Mouse (Mus musculus) stomach, postnatal 0 days (tissue): ENCODE results near the gene Adh4. TPM values are rescaled to one million over a fixed set of nuclear protein-coding genes. Genes with fewer than 3 reads are reported as not detected.
A peak's percentile ranks its signal among the peaks of the same experiment; 100 is the strongest.
"Not testable (repeated sequence)": the region's sequence is repeated elsewhere in the genome, so short reads cannot be mapped to it uniquely, and the experiment has no call there.

ENCODE experiments used
- ATAC-seq: fragments of 200-750 bp; cut with Nextera tagmentation; 2 replicates; pipeline ENCODE4 v1.8.0; 2017; ENCODE audit not compliant: low FRiP score, low TSS enrichment
- DNase-seq: peaks from one replicate; pipeline ENCODE4 v3.0.0-alpha.2; 2016; ENCODE audit warnings: low spot score
- H3K27ac ChIP-seq: fragments of 300-500 bp; sonication (generic); replicated peaks from 2 replicates; pipeline ENCODE4 v1.5.1; 2014; ENCODE audit warnings: mild to moderate bottlenecking, control low read depth
- H3K27me3 ChIP-seq: fragments of 300-500 bp; sonication (generic); 2 replicates; pipeline ENCODE4 v1.6.1; 2014; ENCODE audit warnings: low read length; ENCODE audit not compliant: control insufficient read depth, insufficient read depth
- H3K36me3 ChIP-seq: fragments of 300-500 bp; sonication (generic); 2 replicates; pipeline ENCODE4 v1.6.1; 2014; ENCODE audit warnings: low read length, mixed read lengths; ENCODE audit not compliant: control insufficient read depth, insufficient read depth
- H3K4me1 ChIP-seq: fragments of 300-500 bp; sonication (generic); replicated peaks from 2 replicates; pipeline ENCODE4 v1.6.1; 2014; ENCODE audit warnings: antibody characterized with exemption; ENCODE audit not compliant: control insufficient read depth, insufficient read depth
- H3K4me2 ChIP-seq: fragments of 300-500 bp; sonication (generic); replicated peaks from 2 replicates; pipeline ENCODE4 v1.6.1; 2014; ENCODE audit warnings: low read depth, mild to moderate bottlenecking, control low read depth, moderate library complexity
- H3K4me3 ChIP-seq: fragments of 300-500 bp; sonication (generic); 2 replicates; pipeline ENCODE4 v1.5.1; 2014; ENCODE audit warnings: low read depth, low read length, control low read depth
- H3K9ac ChIP-seq: fragments of 300-500 bp; sonication (generic); 2 replicates; pipeline ENCODE4 v1.6.1; 2014; ENCODE audit warnings: mild to moderate bottlenecking, low read length, control low read depth, mixed read lengths
- H3K9me3 ChIP-seq: fragments of 300-500 bp; sonication (generic); 2 replicates; pipeline ENCODE4 v1.6.1; 2016; ENCODE audit warnings: low read length; ENCODE audit not compliant: control insufficient read depth
- CTCF ChIP-seq: IDR thresholded peaks from 2 replicates; pipeline ENCODE4 v1.5.1; 2016; ENCODE audit warnings: antibody characterized with exemption, low read depth, mild to moderate bottlenecking, moderate library complexity
- EP300 ChIP-seq: optimal IDR thresholded peaks from 2 replicates; pipeline ENCODE3; 2016; ENCODE audit warnings: antibody characterized with exemption
- WGBS: fragments of 180-500 bp; shearing (Covaris S2); extraction: QIAGEN DNeasy Blood & Tissue Kit; methylation state at CpG from one replicate; pipeline ENCODE4 v1.1.7; 2014; 5-methylcytosine and 5-hydroxymethylcytosine counted together
- polyA plus RNA-seq: library from polyadenylated mRNA; unstranded; fragments of >200 nt; fragmentation: Nextera tagmentation; extraction: Ambion mirVana; gene quantifications from 2 replicates; pipeline ENCODE4 v1.2.1, GENCODE M21; 2015

Gene Adh4
- polyA plus RNA-seq, 1 experiment from 2014 or later, result not detected

- H3K4me2 ChIP-seq, result no peak overlapping the region
- TF ChIP-seq CTCF, result no peak
- no peak for TF ChIP-seq EP300
- H3K36me3 ChIP-seq, result peaks cover 36% of the 10 kb centered on the region
- H3K4me3 ChIP-seq, result no peak overlapping the region
- no peak overlapping the region for H3K9ac ChIP-seq
- H3K4me1 ChIP-seq, result no peaks in the 10 kb centered on the region
- no peaks in the 10 kb centered on the region for H3K27me3 ChIP-seq
- WGBS, result 91% methylated on average over 3 of the region's 3 CpGs
- no peak for DNase-seq
- H3K27ac ChIP-seq, result no peak overlapping the region
- ATAC-seq, result no peak
- no peaks in the 10 kb centered on the region for H3K9me3 ChIP-seq
Observed at GRCm38 (mm10) chr3:138461832-138462231, 46.6 kb downstream of the Adh4 start.

DNA sequence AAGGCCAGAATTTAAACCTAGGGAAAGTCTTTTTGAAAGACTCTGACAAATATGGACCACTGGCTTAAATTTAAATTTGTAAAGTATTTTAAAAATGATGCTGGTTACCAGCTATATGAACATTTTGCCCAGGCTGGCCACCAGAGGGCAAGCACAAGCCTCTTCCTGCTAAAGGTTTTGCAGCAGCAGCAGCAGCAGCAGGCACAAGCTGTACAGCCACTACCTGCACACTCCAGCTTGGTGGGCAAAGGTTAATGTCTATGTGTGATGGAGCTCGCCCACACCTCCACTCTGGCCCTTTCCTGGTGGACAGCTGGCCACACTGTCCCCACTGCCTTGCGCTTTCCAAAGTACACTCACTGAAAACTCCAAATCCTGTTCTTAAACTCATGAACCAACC lies 47.9 kb downstream of the Adh4 start:
- 53% methylated on average over 2 of the region's 2 CpGs for WGBS
- peak; percentile 80 for TF ChIP-seq CTCF
- no peak for TF ChIP-seq EP300
- Histone ChIP-seq H3K4me2 (no peak overlapping the region), H3K27me3 (no peaks in the 10 kb centered on the region), H3K4me3 (no peak overlapping the region), H3K9me3 (no peaks in the 10 kb centered on the region), H3K4me1 (no peaks in the 10 kb centered on the region), H3K27ac (no peak overlapping the region), H3K9ac (no peak overlapping the region), H3K36me3 (peaks cover 35% of the 10 kb centered on the region)
- ATAC-seq (peak; percentile 65; the same call in 1 of the 2 replicates), DNase-seq (peak; percentile 70)

- TF ChIP-seq CTCF, result no peak
- TF ChIP-seq EP300, result no peak
- H3K27ac ChIP-seq, result no peak overlapping the region
- 67% methylated on average over 6 of the region's 6 CpGs for WGBS
- no peak overlapping the region for H3K4me2 ChIP-seq
- no peaks in the 10 kb centered on the region for H3K27me3 ChIP-seq
- H3K9me3 ChIP-seq, result no peaks in the 10 kb centered on the region
- H3K4me3 ChIP-seq, result no peak overlapping the region
- no peak for DNase-seq
- ATAC-seq, result no peak
- no peak overlapping the region for H3K9ac ChIP-seq
- H3K4me1 ChIP-seq, result no peaks in the 10 kb centered on the region
- H3K36me3 ChIP-seq, result peaks cover 35% of the 10 kb centered on the region
Observed at GRCm38 (mm10) chr3:138463807-138464206, 48.5 kb downstream of the Adh4 start.

DNA sequence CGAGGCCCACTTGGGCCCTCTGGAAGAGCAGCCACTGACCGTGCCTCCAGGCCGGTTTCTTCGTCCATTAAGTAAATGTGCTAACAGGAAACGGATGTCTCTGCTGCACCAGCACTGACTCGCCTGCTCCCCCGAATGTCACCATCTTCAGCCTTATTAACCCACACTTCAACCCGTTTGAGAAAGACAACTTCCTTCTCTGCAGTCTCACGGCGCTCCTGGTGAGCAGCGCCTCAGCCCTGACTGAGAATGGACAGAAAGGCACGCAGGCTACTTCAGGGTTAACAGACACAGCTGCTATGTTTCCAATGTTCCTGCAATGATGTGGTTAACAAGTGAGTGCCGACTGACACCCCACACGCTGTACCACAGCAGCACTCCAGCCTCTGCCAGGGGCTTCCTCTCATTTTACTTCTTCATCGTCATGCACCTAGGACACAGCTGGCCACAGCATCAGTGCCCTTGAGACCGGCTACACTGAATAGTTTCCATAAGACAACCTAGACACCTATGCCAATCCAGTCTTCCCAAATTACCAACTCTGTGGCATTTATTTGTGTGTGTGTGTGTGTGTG lies 49.4 kb downstream of the Adh4 start:
- DNase-seq, result no peak
- Histone ChIP-seq H3K4me3 (no peak overlapping the region), H3K9me3 (no peaks in the 10 kb centered on the region), H3K36me3 (peaks cover 32% of the 10 kb centered on the region), H3K9ac (no peak overlapping the region), H3K27me3 (no peaks in the 10 kb centered on the region), H3K4me2 (no peak overlapping the region), H3K4me1 (no peaks in the 10 kb centered on the region), H3K27ac (no peak overlapping the region)
- no peak for TF ChIP-seq EP300
- no peak for TF ChIP-seq CTCF
- ATAC-seq, result no peak
- 74% methylated on average over 16 of the region's 16 CpGs for WGBS

DNA sequence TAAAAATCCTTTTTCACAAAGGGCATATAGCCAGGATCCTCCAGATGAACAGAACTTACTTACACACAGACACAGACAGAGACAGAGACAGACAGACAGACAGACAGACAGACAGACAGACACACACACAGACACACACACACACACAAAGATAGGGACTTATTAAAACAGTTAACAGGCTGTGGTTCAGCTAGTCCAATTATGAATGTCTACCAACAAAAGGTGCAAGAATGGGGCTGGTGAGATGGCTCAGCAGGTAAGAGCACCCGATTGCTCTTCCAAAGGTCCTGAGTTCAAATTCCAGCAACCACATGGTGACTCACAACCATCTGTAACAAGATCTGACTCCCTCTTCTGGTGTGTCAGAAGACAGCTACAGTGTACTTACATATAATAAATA lies 51.4 kb downstream of the Adh4 start:
- not testable (repeated sequence) for H3K4me3 ChIP-seq, H3K27me3 ChIP-seq, DNase-seq, H3K4me2 ChIP-seq, ATAC-seq, H3K4me1 ChIP-seq, H3K27ac ChIP-seq, H3K9ac ChIP-seq, H3K9me3 ChIP-seq
- H3K36me3 ChIP-seq, result peaks cover 24% of the 10 kb centered on the region
- 93% methylated on average over 1 of the region's 1 CpGs for WGBS

GRCm38 (mm10) chr3:138471066-138471465 lies 55.8 kb downstream of the Adh4 start:
- TF ChIP-seq CTCF, result no peak
- no peak for TF ChIP-seq EP300
- H3K36me3 ChIP-seq, result peaks cover 12% of the 10 kb centered on the region

More at GRCm38 (mm10) chr3:138471066-138471465, 55.8 kb downstream of the Adh4 start:
- Histone ChIP-seq H3K27me3 (no peaks in the 10 kb centered on the region), H3K9ac (no peak overlapping the region), H3K9me3 (no peaks in the 10 kb centered on the region), H3K4me1 (no peaks in the 10 kb centered on the region), H3K4me2 (no peak overlapping the region), H3K4me3 (no peak overlapping the region), H3K27ac (no peak overlapping the region)
- ATAC-seq (no peak), DNase-seq (no peak)
- 94% methylated on average over 3 of the region's 3 CpGs for WGBS
